Mouse (Mus musculus) embryonic facial prominence, embryonic 14.5 days (tissue): Measurements from ENCODE around the gene Clcn1. TPM values are rescaled to one million over a fixed set of nuclear protein-coding genes. Genes with fewer than 3 reads are reported as not detected.

ENCODE experiments used
- ATAC-seq: fragments of 200-750 bp; cut with Nextera tagmentation; 2 replicates; pipeline ENCODE4 v1.8.0; 2017; ENCODE audit warnings: low read depth, moderate number of reproducible peaks, moderate TSS enrichment
- DNase-seq: peaks from one replicate; pipeline ENCODE4 v3.0.0-alpha.2; 2015; ENCODE audit warnings: low spot score
- H3K27ac ChIP-seq: fragments of 300-500 bp; sonication (generic); replicated peaks from 2 replicates; pipeline ENCODE4 v1.5.1; 2014; ENCODE audit warnings: low read depth, mild to moderate bottlenecking, low read length, moderate library complexity
- H3K27me3 ChIP-seq: fragments of 300-500 bp; sonication (generic); replicated peaks from 2 replicates; pipeline ENCODE4 v1.6.1; 2014; ENCODE audit warnings: low read length; ENCODE audit not compliant: control insufficient read depth, insufficient read depth
- H3K36me3 ChIP-seq: fragments of 300-500 bp; sonication (generic); 2 replicates; pipeline ENCODE4 v1.6.1; 2014; ENCODE audit warnings: low read length, mixed read lengths; ENCODE audit not compliant: control insufficient read depth, insufficient read depth
- H3K4me1 ChIP-seq: fragments of 300-500 bp; sonication (generic); 2 replicates; pipeline ENCODE4 v1.6.1; 2014; ENCODE audit warnings: antibody characterized with exemption, low read length; ENCODE audit not compliant: control insufficient read depth, insufficient read depth
- H3K4me2 ChIP-seq: fragments of 300-500 bp; sonication (generic); 2 replicates; pipeline ENCODE4 v1.6.1; 2014; ENCODE audit warnings: low read depth, mild to moderate bottlenecking, low read length, moderate library complexity, mixed read lengths
- H3K4me3 ChIP-seq: fragments of 300-500 bp; sonication (generic); 2 replicates; pipeline ENCODE4 v1.5.1; 2014; ENCODE audit warnings: low read depth, mild to moderate bottlenecking, low read length
- H3K9ac ChIP-seq: fragments of 300-500 bp; sonication (generic); 2 replicates; pipeline ENCODE4 v1.6.1; 2014; ENCODE audit warnings: low read depth, mild to moderate bottlenecking, low read length, moderate library complexity, mixed read lengths
- H3K9me3 ChIP-seq: fragments of 300-500 bp; sonication (generic); 2 replicates; pipeline ENCODE4 v1.6.1; 2016; ENCODE audit warnings: low read length; ENCODE audit not compliant: control insufficient read depth
- WGBS: fragments of 180-500 bp; shearing (Covaris S2); extraction: QIAGEN DNeasy Blood & Tissue Kit; methylation state at CpG from one replicate; pipeline ENCODE4 v1.1.7; 2014; 5-methylcytosine and 5-hydroxymethylcytosine counted together
- polyA plus RNA-seq: library from polyadenylated mRNA; unstranded; fragments of >200 nt; fragmentation: Nextera tagmentation; extraction: Ambion mirVana; gene quantifications from 2 replicates; pipeline ENCODE4 v1.2.1, GENCODE M21; 2014

Gene Clcn1
- polyA plus RNA-seq, result 0.66 and 0.92 TPM in 2 replicates

DNA sequence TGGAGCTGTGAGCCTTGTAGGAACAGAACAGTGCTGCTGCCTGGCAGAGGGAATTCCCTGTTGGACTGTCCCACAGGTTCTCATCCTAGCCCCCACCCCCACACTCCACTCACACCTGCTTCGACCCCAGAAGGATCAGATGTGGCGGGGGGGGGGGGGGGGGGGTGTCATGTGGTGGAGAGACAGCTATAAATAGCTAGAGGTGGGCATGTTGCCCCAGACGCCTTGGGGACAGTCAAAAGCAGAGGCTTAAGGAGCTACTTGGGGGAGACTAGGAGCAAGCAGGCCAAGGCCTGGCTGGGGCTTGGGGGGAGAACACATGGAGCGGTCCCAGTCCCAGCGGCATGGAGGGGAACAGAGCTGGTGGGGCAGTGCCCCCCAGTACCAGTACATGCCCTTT lies at the start of gene Clcn1:
TSS of gene Clcn1 (plus strand) at position 238 of the 400 bp plus-strand sequence.
- ATAC-seq (no peak), DNase-seq (no peak)
- Histone ChIP-seq H3K9ac (no peak within 1 kb of the TSS), H3K27me3 (no peaks in the 10 kb centered on the region), H3K4me2 (no peak within 1 kb of the TSS), H3K36me3 (peaks cover 25% of the 10 kb centered on the region), H3K9me3 (no peaks in the 10 kb centered on the region), H3K27ac (no peak within 1 kb of the TSS), H3K4me1 (no peaks in the 10 kb centered on the region), H3K4me3 (no peak within 1 kb of the TSS)
- 64% methylated on average over 4 of the region's 5 CpGs for WGBS

- H3K27ac ChIP-seq, result no peak overlapping the region
- WGBS, result 69% methylated on average over 6 of the region's 6 CpGs
- DNase-seq, result no peak
- no peak overlapping the region for H3K4me3 ChIP-seq
- H3K4me2 ChIP-seq, result no peak overlapping the region
- no peaks in the 10 kb centered on the region for H3K27me3 ChIP-seq
- H3K9me3 ChIP-seq, result no peaks in the 10 kb centered on the region
- no peak for ATAC-seq
- H3K9ac ChIP-seq, result no peak overlapping the region
- H3K4me1 ChIP-seq, result no peaks in the 10 kb centered on the region
- no peaks in the 10 kb centered on the region for H3K36me3 ChIP-seq
Measured at GRCm38 (mm10) chr6:42237276-42237805, 49.1 kb upstream of the Clcn1 start.

- Histone ChIP-seq H3K36me3 (no peaks in the 10 kb centered on the region), H3K4me3 (no peak overlapping the region), H3K27me3 (no peaks in the 10 kb centered on the region), H3K9ac (no peak overlapping the region), H3K9me3 (no peaks in the 10 kb centered on the region), H3K4me2 (no peak overlapping the region), H3K27ac (no peak overlapping the region), H3K4me1 (no peaks in the 10 kb centered on the region)
- no peak for ATAC-seq
- 57% methylated on average over 6 of the region's 6 CpGs for WGBS
- DNase-seq, result peak; percentile 24
Measured at GRCm38 (mm10) chr6:42241311-42242045, 45.0 kb upstream of the Clcn1 start.

- Histone ChIP-seq H3K9me3 (no peaks in the 10 kb centered on the region), H3K27ac (no peak within 1 kb of the TSS), H3K9ac (peak within 1 kb of the TSS; percentile 59), H3K4me1 (no peaks in the 10 kb centered on the region), H3K4me2 (peak within 1 kb of the TSS; percentile 73), H3K4me3 (peak within 1 kb of the TSS; percentile 44), H3K27me3 (no peaks in the 10 kb centered on the region), H3K36me3 (no peaks in the 10 kb centered on the region)
- DNase-seq (peak; percentile 94), ATAC-seq (peak; percentile 100)
- WGBS, result 3% methylated on average over 28 of the region's 28 CpGs
Measured at GRCm38 (mm10) chr6:42245711-42246353, 40.7 kb upstream of the Clcn1 start, which contains the start of gene Gstk1. TSS of gene Gstk1 (plus strand) at chr6:42245935.

- peak overlapping the region; percentile 7; the same call in 1 of the 2 replicates for H3K4me3 ChIP-seq
- H3K9me3 ChIP-seq, result no peaks in the 10 kb centered on the region
- ATAC-seq (0 out of 2 replicates have a peak, but pooled peaks have one; percentile 28), DNase-seq (peak; percentile 11)
- no peak overlapping the region for H3K27ac ChIP-seq
- H3K36me3 ChIP-seq, result no peaks in the 10 kb centered on the region
- H3K27me3 ChIP-seq, result no peaks in the 10 kb centered on the region
- 12% methylated on average over 8 of the region's 8 CpGs for WGBS
- peak overlapping the region; percentile 13; the same call in 1 of the 2 replicates for H3K4me2 ChIP-seq
- H3K9ac ChIP-seq, result no peak overlapping the region
- H3K4me1 ChIP-seq, result no peaks in the 10 kb centered on the region
Measured at GRCm38 (mm10) chr6:42247173-42247572, 39.3 kb upstream of the Clcn1 start.

DNA sequence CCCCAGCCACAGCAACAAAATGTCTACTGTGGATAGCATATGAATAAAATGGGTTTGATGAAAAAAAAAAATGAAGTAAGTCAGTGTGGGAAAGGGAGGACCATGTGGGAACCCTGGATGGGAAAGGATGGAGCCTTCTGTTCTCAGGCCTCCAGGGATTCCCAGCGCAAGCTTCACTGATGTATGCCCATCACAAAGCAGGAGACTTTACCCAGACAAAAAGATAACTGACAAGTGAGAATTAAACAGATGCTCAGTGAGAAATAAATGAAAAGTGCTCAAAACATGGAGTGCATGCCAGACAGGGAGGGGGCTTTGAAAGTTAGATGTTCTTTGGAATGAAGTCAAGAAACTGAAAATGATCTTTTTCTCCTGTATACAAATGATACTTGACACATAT lies 38.5 kb upstream of the Clcn1 start:
- WGBS, result 96% methylated on average over 1 of the region's 1 CpGs
- H3K36me3 ChIP-seq, result no peaks in the 10 kb centered on the region
- H3K27ac ChIP-seq, result no peak overlapping the region
- H3K27me3 ChIP-seq, result no peaks in the 10 kb centered on the region
- H3K9me3 ChIP-seq, result no peaks in the 10 kb centered on the region
- ATAC-seq, result no peak
- DNase-seq, result no peak
- no peak overlapping the region for H3K9ac ChIP-seq
- H3K4me2 ChIP-seq, result no peak overlapping the region
- no peaks in the 10 kb centered on the region for H3K4me1 ChIP-seq
- no peak overlapping the region for H3K4me3 ChIP-seq

GRCm38 (mm10) chr6:42251791-42252190 lies 34.7 kb upstream of the Clcn1 start:
- Histone ChIP-seq H3K27ac (no peak overlapping the region), H3K9ac (no peak overlapping the region), H3K36me3 (no peaks in the 10 kb centered on the region), H3K4me2 (no peak overlapping the region), H3K4me1 (no peaks in the 10 kb centered on the region), H3K27me3 (no peaks in the 10 kb centered on the region), H3K4me3 (no peak overlapping the region), H3K9me3 (no peaks in the 10 kb centered on the region)
- DNase-seq (no peak), ATAC-seq (no peak)
- 89% methylated on average over 4 of the region's 4 CpGs for WGBS

GRCm38 (mm10) chr6:42253103-42253502 lies 33.4 kb upstream of the Clcn1 start:
- no peak overlapping the region for H3K27ac ChIP-seq
- no peak overlapping the region for H3K4me3 ChIP-seq
- WGBS, result 84% methylated on average over 2 of the region's 2 CpGs
- no peaks in the 10 kb centered on the region for H3K27me3 ChIP-seq
- ATAC-seq, result no peak
- H3K4me2 ChIP-seq, result no peak overlapping the region
- H3K36me3 ChIP-seq, result no peaks in the 10 kb centered on the region
- peaks cover 4% of the 10 kb centered on the region; the same call in 1 of the 2 replicates for H3K4me1 ChIP-seq
- no peak overlapping the region for H3K9ac ChIP-seq
- H3K9me3 ChIP-seq, result no peaks in the 10 kb centered on the region
- DNase-seq, result no peak
